ENCODE assay signal across 9 mouse cellular contexts in the genomic region with DNA sequence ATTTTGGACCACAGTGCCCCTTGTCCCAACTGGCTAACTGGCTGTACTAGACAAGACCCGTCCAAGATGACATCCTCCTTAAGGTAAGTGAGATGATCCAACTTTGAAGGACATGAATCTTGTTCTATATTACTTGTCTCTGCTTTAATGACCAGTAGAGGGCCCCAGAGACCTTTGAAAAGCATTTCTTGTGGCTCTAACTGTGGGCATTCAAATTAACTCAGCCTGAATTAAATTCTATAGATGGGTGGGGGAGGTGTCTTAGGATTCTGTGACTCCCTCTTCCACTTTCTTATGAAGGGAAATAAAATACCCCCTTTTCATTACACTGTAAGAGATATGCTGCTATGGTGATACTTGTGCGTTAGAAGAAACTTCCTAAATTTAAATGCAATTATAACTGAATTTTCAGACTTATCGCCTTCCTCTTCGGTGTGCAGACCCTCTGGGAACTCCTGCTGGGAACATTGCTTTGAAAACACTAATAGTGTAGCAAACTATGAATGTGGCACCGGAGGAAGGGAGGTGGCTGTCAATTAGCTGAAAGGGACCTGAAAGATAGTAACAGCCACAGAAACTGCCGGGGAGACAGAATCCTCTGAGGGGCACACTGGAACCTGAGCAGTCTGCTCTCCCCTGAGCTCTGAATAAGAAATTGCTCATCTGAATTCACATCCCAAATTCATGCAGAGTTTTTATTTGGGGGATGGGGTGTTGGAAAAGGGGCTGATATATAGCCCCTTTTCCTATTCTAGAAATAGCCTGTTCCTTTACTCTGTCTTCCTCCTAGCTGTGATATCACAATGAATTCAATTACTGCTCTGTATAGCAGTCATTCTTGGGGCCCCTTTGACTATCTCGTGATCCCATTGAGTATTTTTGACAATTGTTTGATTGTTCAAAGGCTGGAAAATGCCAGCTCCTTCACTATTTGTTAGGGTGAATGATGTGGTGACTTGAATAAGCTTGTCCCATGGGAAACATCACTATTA.
DNase-seq lines count a peak whose midpoint lies in the region; ATAC-seq and TF ChIP-seq lines count a peak whose summit lies in the region.
"Had no signal": no experiment of that assay in that cellular context is flagged by ENCODE, and none has a peak within 500 bp of the region (broad histone marks: within the 10 kb centered on the region; RNA-seq: fewer than 3 reads in every experiment).

No protein-coding gene starts in this region.

- in situ Hi-C loops in Patski (cut with MboI; ENCODE audit: low pct_unique_long_range_greater_than_20kb): loop anchor here (10.0 to 25.0 kb wide), 3 partner anchors 982 to 1715 kb away; no protein-coding TSS in a partner anchor

- TF ChIP-seq EP300 in liver, embryonic 14.5 days (IDR thresholded peaks at IDR 0.05; ENCODE audit: low read depth): no peak

- no peaks in the 10 kb centered on the region for H3K36me3 ChIP-seq in liver, embryonic 14.5 days (replicated peaks; ENCODE audit: control insufficient read depth, insufficient read depth, low read depth)
- no peaks in the 10 kb centered on the region for H3K36me3 ChIP-seq in liver, embryonic 11.5 days (ENCODE audit: control insufficient read depth, insufficient read depth, low read length)
- no peaks in the 10 kb centered on the region for H3K36me3 ChIP-seq in hindbrain, postnatal 0 days (ENCODE audit: insufficient read depth, low read length)

- H3K27me3 ChIP-seq in liver, embryonic 14.5 days (ENCODE audit: control insufficient read depth, insufficient read depth, low read length): no peaks in the 10 kb centered on the region
- no peaks in the 10 kb centered on the region for H3K27me3 ChIP-seq in liver, embryonic 11.5 days (replicated peaks; ENCODE audit: control insufficient read depth, insufficient read depth, low read length)
- no peaks in the 10 kb centered on the region for H3K27me3 ChIP-seq in Patski
- H3K27me3 ChIP-seq in hindbrain, postnatal 0 days (ENCODE audit: insufficient read depth, low read length): no peaks in the 10 kb centered on the region
- H3K27me3 ChIP-seq: megakaryocyte, embryonic 14.5 days had no signal

- no peak overlapping the region for H3K27ac ChIP-seq in liver, embryonic 14.5 days
- H3K27ac ChIP-seq in liver, embryonic 11.5 days (ENCODE audit: low read depth, low read length): no peak overlapping the region
- H3K27ac ChIP-seq in hindbrain, postnatal 0 days: no peak overlapping the region

- CTCF ChIA-PET in Patski (lab: Charles Lee): interaction anchor here (0.7 to 1.8 kb wide), 5 partner anchors 8 to 881 kb away, joined by 3 to 7 read pairs (median 3); no protein-coding TSS in a partner anchor

- no peaks in the 10 kb centered on the region for H3K9me3 ChIP-seq in liver, embryonic 14.5 days (ENCODE audit: control insufficient read depth, low read length)
- no peaks in the 10 kb centered on the region for H3K9me3 ChIP-seq in liver, embryonic 11.5 days (ENCODE audit: control insufficient read depth, low read length)
- H3K9me3 ChIP-seq in hindbrain, postnatal 0 days (ENCODE audit: low read length): no peaks in the 10 kb centered on the region
- H3K9me3 ChIP-seq: megakaryocyte, embryonic 14.5 days had no signal

- 39% methylated on average over 7 of the region's 7 CpGs for WGBS in liver, embryonic 14.5 days (ENCODE audit: insufficient replicate concordance)
- WGBS in liver, embryonic 11.5 days: 43% methylated on average over 7 of the region's 7 CpGs
- WGBS in hindbrain, postnatal 0 days: 12% methylated on average over 7 of the region's 7 CpGs

- no peak for ATAC-seq in liver, embryonic 14.5 days (ENCODE audit: insufficient read depth)
- no peak for ATAC-seq in liver, embryonic 11.5 days (replicated peaks; ENCODE audit: low FRiP score)
- ATAC-seq in Patski: peak; percentile 47
- ATAC-seq in hindbrain, postnatal 0 days: peak; percentile 67
- ATAC-seq in activated CD4-positive, CD25-positive, alpha-beta regulatory T cell, adult 4 months: no peak

- no peak overlapping the region for H3K4me3 ChIP-seq in liver, embryonic 14.5 days (ENCODE audit: insufficient read depth in 1 of 2, low read depth in 2 of 2, low read length in 2 of 2)
- H3K4me3 ChIP-seq in liver, embryonic 11.5 days (ENCODE audit: low read depth, low read length): no peak overlapping the region
- peak overlapping the region; percentile 13; the same call in 1 of the 2 replicates for H3K4me3 ChIP-seq in hindbrain, postnatal 0 days (ENCODE audit: low read length)
- H3K4me3 ChIP-seq: megakaryocyte, embryonic 14.5 days had no signal

- DNase-seq in liver, embryonic 14.5 days (ENCODE audit: low read depth in 3 of 3, low spot score in 3 of 3): peak in 1 of 3 experiments; percentile 7
- no peak for DNase-seq in liver, embryonic 11.5 days (ENCODE audit: low spot score)
- no peak for DNase-seq in Patski (ENCODE audit: low read depth, low spot score)
- peak; percentile 70 for DNase-seq in embryo, embryonic 10 days (ENCODE audit: low spot score)
- DNase-seq in hindbrain, postnatal 0 days (ENCODE audit: low spot score): peak; percentile 91
- peak; percentile 38 for DNase-seq in lung, postnatal 25 days (ENCODE audit: low spot score)
- peak; percentile 24 for DNase-seq in right cerebral cortex, postnatal 14 days

- H3K4me2 ChIP-seq in liver, embryonic 14.5 days (ENCODE audit: low read depth): no peak overlapping the region
- no peak overlapping the region for H3K4me2 ChIP-seq in liver, embryonic 11.5 days
- peak overlapping the region; percentile 46 for H3K4me2 ChIP-seq in hindbrain, postnatal 0 days (ENCODE audit: low read depth, low read length)

- POLR2A ChIA-PET in Patski (lab: Charles Lee): interaction anchor here (0.9 kb wide), 1 partner anchor 885 kb away, joined by 3 read pairs; no protein-coding TSS in a partner anchor

- no peak overlapping the region for H3K9ac ChIP-seq in liver, embryonic 14.5 days (replicated peaks)
- H3K9ac ChIP-seq in liver, embryonic 11.5 days (ENCODE audit: low read depth, low read length): no peak overlapping the region
- no peak overlapping the region; the same call in 1 of the 2 replicates for H3K9ac ChIP-seq in hindbrain, postnatal 0 days (replicated peaks; ENCODE audit: low read length)

- H3K4me1 ChIP-seq in liver, embryonic 14.5 days (replicated peaks; ENCODE audit: control insufficient read depth in 2 of 2, insufficient read depth in 2 of 2, low read length in 1 of 2): no peaks in the 10 kb centered on the region
- no peaks in the 10 kb centered on the region for H3K4me1 ChIP-seq in liver, embryonic 11.5 days (replicated peaks; ENCODE audit: control insufficient read depth, insufficient read depth, low read length)
- peaks cover 5% of the 10 kb centered on the region; the same call in 1 of the 2 replicates for H3K4me1 ChIP-seq in hindbrain, postnatal 0 days (ENCODE audit: insufficient read depth, low read length)

- TF ChIP-seq CTCF in liver, embryonic 14.5 days (IDR thresholded peaks at IDR 0.05; ENCODE audit: low read depth): peak; percentile 29; the same call in 1 of the 2 replicates
- peak; percentile 72 for TF ChIP-seq CTCF in Patski (IDR thresholded peaks at IDR 0.05)
- peak; percentile 79 for TF ChIP-seq CTCF in hindbrain, postnatal 0 days (IDR thresholded peaks at IDR 0.05; ENCODE audit: low read depth)

Comparison
In these comparisons a context has a peak if more than half of its experiments do, and no peak if none do; other contexts are left out.
1. ATAC-seq: peak in Patski (single experiment) and hindbrain, postnatal 0 days (single experiment); none in liver, embryonic 14.5 days (single experiment), liver, embryonic 11.5 days (single experiment) and activated CD4-positive, CD25-positive, alpha-beta regulatory T cell, adult 4 months (single experiment).
2. DNase-seq: peak in embryo, embryonic 10 days (single experiment), hindbrain, postnatal 0 days (single experiment), lung, postnatal 25 days (single experiment) and right cerebral cortex, postnatal 14 days (single experiment); none in liver, embryonic 11.5 days (single experiment) and Patski (single experiment).
3. CTCF ChIP-seq: peak in every context shown above with its lines; median percentile 79 in hindbrain, postnatal 0 days; 72 in Patski; 29 in liver, embryonic 14.5 days.